Mouse (Mus musculus) olfactory bulb, adult 2 months (tissue): ENCODE measurements around the gene Gm36864.

Source experiments
- CTCF ChIP-seq: fragments of 200-500 bp; IDR thresholded peaks from 2 replicates; pipeline ENCODE4 v1.5.1; 2012; ENCODE audit warnings: low read depth, mild to moderate bottlenecking, low read length, moderate library complexity; ENCODE audit not compliant: insufficient read depth
- POLR2A ChIP-seq: fragments of 200-500 bp; IDR thresholded peaks from 2 replicates; pipeline ENCODE4 v1.6.1; 2012; ENCODE audit warnings: mild to moderate bottlenecking, low read depth, low read length, moderate library complexity; ENCODE audit not compliant: insufficient read depth

- no peak for TF ChIP-seq POLR2A
- TF ChIP-seq CTCF: no peak
Observed at GRCm38 (mm10) chr7:44269397-44269796, 33.4 kb downstream of the Gm36864 start.
